Mouse (Mus musculus): ENCODE data around the gene Cytip.

DNA sequence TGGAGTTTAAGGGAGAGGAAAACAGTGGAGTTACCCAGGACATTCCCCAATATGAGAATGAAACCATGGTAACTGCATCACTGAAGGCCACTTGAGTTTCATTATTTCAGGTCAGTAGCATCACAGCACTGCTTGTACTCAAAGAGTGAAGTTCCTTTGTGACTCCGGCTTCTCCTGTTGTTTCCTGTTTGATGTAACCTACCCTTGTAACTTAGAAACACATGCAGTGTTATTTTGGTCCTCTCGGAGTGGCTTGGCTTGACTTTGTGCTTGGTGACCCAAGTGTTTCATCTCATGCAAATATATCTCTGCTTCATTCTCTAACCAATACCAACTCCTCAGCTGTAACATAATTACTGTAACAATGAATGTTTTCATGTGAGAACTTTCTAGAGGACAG is 11.1 kb downstream of the Cytip start:
- TF ChIP-seq CTCF (IDR thresholded peaks at IDR 0.05; ENCODE audit: extremely low read depth, insufficient read depth, insufficient read length, insufficient replicate concordance) (no peak), POLR2A (IDR thresholded peaks at IDR 0.05; ENCODE audit: low read depth, low read length) (no peak)
